19 mouse cellular contexts compared by ENCODE assay signal in genomic region chr2:63861821-63862220, GRCm38 (mm10).
DNase-seq lines count a peak whose midpoint lies in the region; ATAC-seq and TF ChIP-seq lines count a peak whose summit lies in the region.
"Had no signal": no experiment of that assay in that cellular context is flagged by ENCODE, and none has a peak within 500 bp of the region (broad histone marks: within the 10 kb centered on the region; RNA-seq: fewer than 3 reads in every experiment).

No protein-coding gene starts in this region.

- no peaks in the 10 kb centered on the region for H3K79me2 ChIP-seq in liver, adult 2 months (ENCODE audit: control insufficient read depth, insufficient read depth, low read length)

- no peak overlapping the region for H3K4me3 ChIP-seq in liver, adult 2 months (ENCODE audit: insufficient read depth, low read depth, low read length)
- no peak overlapping the region for H3K4me3 ChIP-seq in liver, embryonic 12.5 days
- H3K4me3 ChIP-seq in liver, embryonic 13.5 days (replicated peaks): no peak overlapping the region

- no peaks in the 10 kb centered on the region for H3K36me3 ChIP-seq in liver, adult 2 months (ENCODE audit: control insufficient read depth, insufficient read depth, low read length)
- no peaks in the 10 kb centered on the region for H3K36me3 ChIP-seq in liver, embryonic 12.5 days
- H3K36me3 ChIP-seq in liver, embryonic 13.5 days: no peaks in the 10 kb centered on the region
- H3K36me3 ChIP-seq: G1E had no signal

- no peak overlapping the region for H3K27ac ChIP-seq in liver, adult 2 months (replicated peaks; ENCODE audit: insufficient read depth, low read depth, low read length)
- H3K27ac ChIP-seq in liver, embryonic 12.5 days: no peak overlapping the region
- H3K27ac ChIP-seq in liver, embryonic 13.5 days: no peak overlapping the region

- TF ChIP-seq CTCF in liver, adult 2 months (IDR thresholded peaks at IDR 0.05; ENCODE audit: low read depth, low read length): no peak

- WGBS in liver, adult 2 months: 25% methylated on average over 3 of the region's 3 CpGs
- WGBS in liver, embryonic 12.5 days (ENCODE audit: insufficient replicate concordance): 64% methylated on average over 3 of the region's 3 CpGs
- WGBS in liver, embryonic 13.5 days (ENCODE audit: insufficient replicate concordance): 55% methylated on average over 3 of the region's 3 CpGs

- peak; percentile 96 for DNase-seq in liver, adult 2 months (ENCODE audit: extremely low read depth, low read depth, low spot score)
- no peak for DNase-seq in liver, embryonic 13.5 days
- no peak for DNase-seq in liver
- DNase-seq: adrenal gland, adult 2 months; adrenal gland, adult 8-10 months; adrenal gland, postnatal 10 days; adrenal gland, postnatal 14 days; adrenal gland, postnatal 25 days; adrenal gland, postnatal 36 days; B cell, adult 2 months; cerebellum, adult 11 months; cerebellum, adult 11-12 months; cerebellum, adult 18-20 months had no signal

- H3K9ac ChIP-seq in liver, adult 2 months (ENCODE audit: low read depth, low read length): no peak overlapping the region
- H3K9ac ChIP-seq in liver, embryonic 12.5 days: no peak overlapping the region
- no peak overlapping the region for H3K9ac ChIP-seq in liver, embryonic 13.5 days

- no peaks in the 10 kb centered on the region for H3K27me3 ChIP-seq in liver, adult 2 months (ENCODE audit: control insufficient read depth, insufficient read depth, low read length)
- no peaks in the 10 kb centered on the region for H3K27me3 ChIP-seq in liver, embryonic 12.5 days (replicated peaks)
- H3K27me3 ChIP-seq in liver, embryonic 13.5 days: no peaks in the 10 kb centered on the region
- H3K27me3 ChIP-seq: CH12.LX had no signal

- TF ChIP-seq POLR2A in liver, adult 2 months (IDR thresholded peaks at IDR 0.05; ENCODE audit: extremely low read depth, insufficient read depth, low read length): no peak

- H3K9me3 ChIP-seq in liver, embryonic 12.5 days (replicated peaks): no peaks in the 10 kb centered on the region
- no peaks in the 10 kb centered on the region for H3K9me3 ChIP-seq in liver, embryonic 13.5 days (replicated peaks)

- no peak for ATAC-seq in liver, embryonic 12.5 days
- ATAC-seq in liver, embryonic 13.5 days (ENCODE audit: low read depth): peak; percentile 26; the same call in 1 of the 2 replicates
- ATAC-seq: activated CD4-positive, CD25-positive, alpha-beta regulatory T cell, adult 4 months; CD4-positive, CD25-positive, alpha-beta regulatory T cell, adult 4 months; Patski had no signal

- peaks cover 4% of the 10 kb centered on the region for H3K4me1 ChIP-seq in liver, adult 2 months (ENCODE audit: control insufficient read depth, insufficient read depth, low read length)
- no peaks in the 10 kb centered on the region for H3K4me1 ChIP-seq in liver, embryonic 12.5 days
- H3K4me1 ChIP-seq in liver, embryonic 13.5 days (replicated peaks): no peaks in the 10 kb centered on the region

- H3K4me2 ChIP-seq in liver, embryonic 12.5 days: no peak overlapping the region
- no peak overlapping the region for H3K4me2 ChIP-seq in liver, embryonic 13.5 days
